Mouse (Mus musculus) stomach, embryonic 16.5 days (tissue): Measurements from ENCODE around the gene E2f7. TPM values are rescaled to one million over a fixed set of nuclear protein-coding genes. Genes with fewer than 3 reads are reported as not detected.

Experiments used
- ATAC-seq: fragments of 200-750 bp; cut with Nextera tagmentation; 2 replicates; pipeline ENCODE4 v1.8.0; 2017; ENCODE audit warnings: moderate number of reproducible peaks, moderate TSS enrichment; ENCODE audit not compliant: insufficient read depth, low FRiP score
- H3K27ac ChIP-seq: fragments of 300-500 bp; sonication (generic); 2 replicates; pipeline ENCODE4 v1.5.1; 2014; ENCODE audit warnings: low read length
- H3K27me3 ChIP-seq: fragments of 300-500 bp; sonication (generic); 2 replicates; pipeline ENCODE4 v1.6.1; 2014; ENCODE audit warnings: low read length, control low read depth, mixed read lengths; ENCODE audit not compliant: control insufficient read depth, insufficient read depth
- H3K36me3 ChIP-seq: fragments of 300-500 bp; sonication (generic); 2 replicates; pipeline ENCODE4 v1.6.1; 2014; ENCODE audit warnings: low read length; ENCODE audit not compliant: control insufficient read depth, insufficient read depth
- H3K4me1 ChIP-seq: fragments of 300-500 bp; sonication (generic); 2 replicates; pipeline ENCODE4 v1.6.1; 2014; ENCODE audit warnings: low read length, control low read depth, mixed read lengths; ENCODE audit not compliant: control insufficient read depth, insufficient read depth
- H3K4me2 ChIP-seq: fragments of 300-500 bp; sonication (generic); 2 replicates; pipeline ENCODE4 v1.6.1; 2014; ENCODE audit warnings: low read depth, low read length, mixed read lengths
- H3K4me3 ChIP-seq: fragments of 300-500 bp; sonication (generic); replicated peaks from 2 replicates; pipeline ENCODE4 v1.5.1; 2014; ENCODE audit warnings: mild to moderate bottlenecking, low read length
- H3K9ac ChIP-seq: fragments of 300-500 bp; sonication (generic); 2 replicates; pipeline ENCODE4 v1.6.1; 2014; ENCODE audit warnings: low read length
- H3K9me3 ChIP-seq: fragments of 300-500 bp; sonication (generic); replicated peaks from 2 replicates; pipeline ENCODE4 v1.6.1; 2016; ENCODE audit warnings: low read length, control low read depth; ENCODE audit not compliant: control insufficient read depth
- WGBS: fragments of 180-500 bp; shearing (Covaris S2); extraction: QIAGEN DNeasy Blood & Tissue Kit; methylation state at CpG from one replicate; pipeline ENCODE4 v1.1.7; 2014; 5-methylcytosine and 5-hydroxymethylcytosine counted together
- polyA plus RNA-seq: library from polyadenylated mRNA; unstranded; fragments of >200 nt; fragmentation: Nextera tagmentation; extraction: Ambion mirVana; gene quantifications from 2 replicates; pipeline ENCODE4 v1.2.1, GENCODE M21; 2015

The E2f7 gene
- polyA plus RNA-seq, 1 experiment from 2014 or later = 17.0 TPM

GRCm38 (mm10) chr10:110763416-110763815 is 18.2 kb downstream of the E2f7 start:
- no peaks in the 10 kb centered on the region for H3K4me1 ChIP-seq
- no peak overlapping the region for H3K9ac ChIP-seq
- H3K36me3 ChIP-seq = peaks cover 29% of the 10 kb centered on the region
- no peak overlapping the region for H3K4me3 ChIP-seq
- H3K27me3 ChIP-seq = no peaks in the 10 kb centered on the region
- no peak for ATAC-seq
- no peak overlapping the region for H3K4me2 ChIP-seq
- H3K27ac ChIP-seq = no peak overlapping the region
- WGBS = 92% methylated on average over 13 of the region's 13 CpGs
- no peaks in the 10 kb centered on the region for H3K9me3 ChIP-seq

GRCm38 (mm10) chr10:110769538-110769937 is 24.3 kb downstream of the E2f7 start:
- Histone ChIP-seq H3K4me3 (no peak overlapping the region), H3K27me3 (no peaks in the 10 kb centered on the region), H3K27ac (no peak overlapping the region), H3K9me3 (no peaks in the 10 kb centered on the region), H3K36me3 (peaks cover 9% of the 10 kb centered on the region), H3K9ac (no peak overlapping the region), H3K4me2 (no peak overlapping the region), H3K4me1 (no peaks in the 10 kb centered on the region)
- no peak for ATAC-seq
- 94% methylated on average over 10 of the region's 10 CpGs for WGBS

- Histone ChIP-seq H3K27ac (no peak overlapping the region), H3K36me3 (peaks cover 1% of the 10 kb centered on the region; the same call in 1 of the 2 replicates), H3K4me3 (no peak overlapping the region), H3K27me3 (no peaks in the 10 kb centered on the region), H3K4me2 (no peak overlapping the region), H3K9ac (no peak overlapping the region), H3K4me1 (no peaks in the 10 kb centered on the region), H3K9me3 (no peaks in the 10 kb centered on the region)
- ATAC-seq = no peak
- 84% methylated on average over 12 of the region's 12 CpGs for WGBS
Measured at GRCm38 (mm10) chr10:110773201-110773600, 28.0 kb downstream of the E2f7 start.

- Histone ChIP-seq H3K4me3 (no peak overlapping the region), H3K4me1 (no peaks in the 10 kb centered on the region)
- WGBS = 97% methylated on average over 14 of the region's 14 CpGs
Measured at GRCm38 (mm10) chr10:110773878-110774277, 28.6 kb downstream of the E2f7 start.

GRCm38 (mm10) chr10:110781772-110782171 is 36.5 kb downstream of the E2f7 start:
- WGBS = 96% methylated on average over 14 of the region's 14 CpGs
- Histone ChIP-seq H3K36me3 (peaks cover 20% of the 10 kb centered on the region), H3K9me3 (no peaks in the 10 kb centered on the region), H3K27me3 (no peaks in the 10 kb centered on the region), H3K27ac (no peak overlapping the region), H3K4me3 (no peak overlapping the region), H3K4me2 (no peak overlapping the region), H3K4me1 (no peaks in the 10 kb centered on the region), H3K9ac (no peak overlapping the region)
- no peak; the same call in 1 of the 2 replicates for ATAC-seq

More at GRCm38 (mm10) chr10:110773878-110774277, 28.6 kb downstream of the E2f7 start:
- Histone ChIP-seq H3K4me2 (no peak overlapping the region), H3K27ac (no peak overlapping the region), H3K9ac (no peak overlapping the region), H3K9me3 (no peaks in the 10 kb centered on the region), H3K36me3 (no peaks in the 10 kb centered on the region; the same call in 1 of the 2 replicates), H3K27me3 (no peaks in the 10 kb centered on the region)
- no peak for ATAC-seq

GRCm38 (mm10) chr10:110782655-110783054 is 37.4 kb downstream of the E2f7 start:
- 78% methylated on average over 10 of the region's 10 CpGs for WGBS
- Histone ChIP-seq H3K4me2 (no peak overlapping the region), H3K4me1 (no peaks in the 10 kb centered on the region), H3K9me3 (no peaks in the 10 kb centered on the region), H3K9ac (no peak overlapping the region), H3K27ac (no peak overlapping the region), H3K4me3 (no peak overlapping the region), H3K27me3 (no peaks in the 10 kb centered on the region), H3K36me3 (peaks cover 20% of the 10 kb centered on the region)
- ATAC-seq = no peak

- H3K36me3 ChIP-seq = no peaks in the 10 kb centered on the region
- no peaks in the 10 kb centered on the region for H3K9me3 ChIP-seq
- WGBS = 64% methylated on average over 12 of the region's 12 CpGs
- no peak overlapping the region for H3K4me3 ChIP-seq
- no peaks in the 10 kb centered on the region for H3K4me1 ChIP-seq
- H3K9ac ChIP-seq = no peak overlapping the region
- no peak overlapping the region for H3K27ac ChIP-seq
- no peak for ATAC-seq
- no peak overlapping the region for H3K4me2 ChIP-seq
- no peaks in the 10 kb centered on the region for H3K27me3 ChIP-seq
Measured at GRCm38 (mm10) chr10:110788049-110788752, 43.0 kb downstream of the E2f7 start.

GRCm38 (mm10) chr10:110789683-110790082 is 44.4 kb downstream of the E2f7 start:
- Histone ChIP-seq H3K9me3 (no peaks in the 10 kb centered on the region), H3K4me1 (no peaks in the 10 kb centered on the region), H3K9ac (no peak overlapping the region), H3K4me2 (no peak overlapping the region), H3K4me3 (no peak overlapping the region), H3K27ac (no peak overlapping the region), H3K27me3 (no peaks in the 10 kb centered on the region), H3K36me3 (no peaks in the 10 kb centered on the region)
- WGBS = 89% methylated on average over 8 of the region's 8 CpGs
- no peak for ATAC-seq

- no peak overlapping the region for H3K9ac ChIP-seq
- H3K27ac ChIP-seq = no peak overlapping the region
- no peaks in the 10 kb centered on the region for H3K9me3 ChIP-seq
- WGBS = 70% methylated on average over 8 of the region's 8 CpGs
- peaks cover 5% of the 10 kb centered on the region; the same call in 1 of the 2 replicates for H3K4me1 ChIP-seq
- no peak for ATAC-seq
- no peak overlapping the region for H3K4me3 ChIP-seq
- no peak overlapping the region for H3K4me2 ChIP-seq
- no peaks in the 10 kb centered on the region for H3K36me3 ChIP-seq
- no peaks in the 10 kb centered on the region for H3K27me3 ChIP-seq
Measured at GRCm38 (mm10) chr10:110793150-110793787, 48.0 kb downstream of the E2f7 start.
